Mouse (Mus musculus) retina, adult 2 months (tissue): ENCODE measurements around the gene 9230110F15Rik.
"Not testable (repeated sequence)": the region's sequence is repeated elsewhere in the genome, so short reads cannot be mapped to it uniquely, and the experiment has no call there.

Source experiments
- DNase-seq: peaks from one replicate; pipeline ENCODE4 v3.0.0-alpha.2; 2012; ENCODE audit warnings: low read depth, low spot score

Gene 9230110F15Rik

DNA sequence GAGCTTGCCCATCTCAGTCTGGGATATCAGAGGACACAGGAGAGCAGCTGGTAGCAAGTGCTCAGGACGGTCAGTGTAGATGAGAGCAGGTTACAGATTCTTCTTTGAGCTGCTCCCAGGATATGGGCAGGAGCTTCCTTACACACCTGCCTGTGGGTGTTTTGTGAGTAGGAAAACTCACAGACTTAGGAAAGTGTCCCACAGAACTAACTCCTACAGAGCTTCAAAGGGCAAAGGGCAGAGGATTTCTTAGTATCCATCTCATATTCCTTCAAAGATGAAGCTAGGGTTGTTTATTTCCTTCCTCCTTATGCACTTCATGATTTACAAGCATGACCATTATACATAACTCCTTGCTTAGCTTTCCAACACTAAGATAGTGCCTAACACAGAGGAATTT is at the start of gene 9230110F15Rik:
TSS of gene 9230110F15Rik (minus strand) at position 101 of the 400 bp plus-strand sequence.
- DNase-seq, result no peak

DNA sequence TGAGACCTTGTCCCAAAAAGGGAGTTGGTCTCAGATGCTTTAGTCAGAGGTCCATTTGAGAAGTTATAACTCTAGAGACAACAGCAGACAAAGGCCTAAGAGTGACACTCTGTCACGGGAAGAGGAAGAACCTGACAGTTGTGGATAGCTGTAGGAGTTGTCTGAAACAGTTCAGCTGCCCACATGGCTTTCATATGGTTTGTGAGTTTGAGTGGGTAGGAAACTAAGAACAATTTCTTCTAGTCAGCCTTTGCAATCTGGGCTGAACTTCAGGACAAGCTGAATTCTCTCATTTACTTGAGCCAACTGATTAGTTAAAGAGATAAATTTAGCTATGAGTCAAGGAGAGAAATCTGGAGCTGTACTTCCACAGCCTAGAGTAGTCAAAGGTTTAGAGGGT is 49.2 kb upstream of the 9230110F15Rik start:
- not testable (repeated sequence) for DNase-seq

DNA sequence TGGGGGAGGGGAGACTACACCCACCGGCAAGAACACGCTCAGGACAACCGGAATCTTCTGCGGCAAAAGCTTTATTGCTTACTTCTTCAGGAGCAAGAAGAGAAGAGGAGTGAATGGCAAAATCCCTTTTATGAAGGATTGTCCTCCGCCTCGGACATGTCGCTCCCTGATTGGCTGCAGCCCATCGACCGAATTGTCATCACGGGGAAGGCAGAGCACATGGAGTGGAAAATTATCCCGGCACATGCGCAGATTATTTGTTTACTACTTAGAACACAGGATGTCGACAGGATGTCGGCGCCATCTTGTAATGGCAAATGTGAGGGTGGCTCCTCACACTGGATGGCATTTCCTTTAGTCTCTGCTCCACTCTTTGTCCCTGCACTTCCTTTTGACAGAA is 26.1 kb downstream of the 9230110F15Rik start:
- not testable (repeated sequence) for DNase-seq

DNA sequence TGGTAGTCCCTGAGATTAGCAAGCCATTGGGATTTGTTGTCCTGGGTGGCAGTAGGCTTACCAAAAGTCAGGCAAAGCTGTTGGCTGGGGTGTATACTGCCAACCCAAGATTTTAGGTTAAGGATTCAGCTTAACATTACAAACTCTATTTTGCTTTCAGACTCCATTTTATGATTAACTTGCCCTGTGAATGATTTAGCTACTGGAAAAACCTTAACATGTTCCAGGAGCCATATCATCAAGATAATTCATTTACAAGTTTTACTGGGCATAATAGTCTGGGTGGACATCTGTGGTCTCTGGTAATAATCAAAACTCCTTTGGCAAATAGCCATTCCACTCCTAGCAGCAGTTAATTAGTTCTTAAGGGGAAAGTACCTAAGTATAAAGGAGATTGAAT is 45.8 kb downstream of the 9230110F15Rik start:
- no peak for DNase-seq

DNA sequence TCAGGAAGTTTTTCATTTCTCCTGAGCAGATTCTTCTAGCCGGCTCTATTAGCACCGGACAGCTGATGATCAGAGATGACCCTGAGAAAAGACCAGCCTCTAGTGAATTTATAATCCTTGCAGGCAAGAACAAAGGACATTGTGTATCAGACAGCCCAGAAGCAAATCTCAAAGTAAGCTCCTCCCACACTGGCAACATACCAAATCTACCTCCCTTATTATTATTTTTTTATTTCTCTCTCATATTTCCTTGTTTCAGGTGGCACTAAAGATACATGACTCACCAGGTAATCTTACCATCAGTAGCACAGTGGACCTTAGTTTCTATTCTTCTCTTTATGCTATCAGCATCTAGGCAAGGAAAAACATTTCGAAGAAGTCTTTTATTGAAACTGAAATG is 53.9 kb downstream of the 9230110F15Rik start, which contains the start of the genes Gm27235 and D730048I06Rik:
TSS of gene Gm27235 (minus strand) at position 101 of the 400 bp plus-strand sequence.
TSS of gene D730048I06Rik (minus strand) at position 112 of the 400 bp plus-strand sequence.
- DNase-seq, result no peak
